Mouse (Mus musculus): Measurements from ENCODE around the gene Fbf1. TPM values are rescaled to one million over a fixed set of nuclear protein-coding genes. Genes with fewer than 3 reads are reported as not detected.

The Fbf1 gene
- 61.2 and 61.3 TPM in 2 replicates for polyA plus RNA-seq (2016; fragmentation: Nextera tagmentation; extraction: Ambion mirVana)

GRCm38 (mm10) chr11:116167884-116168439 lies at the start of gene Fbf1:
Gene Fbf1 (minus strand): TSS chr11:116168166.
- H3K4me1 ChIP-seq = peaks cover 8% of the 10 kb centered on the region
- H3K9ac ChIP-seq = peak within 1 kb of the TSS; percentile 73
- peak; percentile 95 for ATAC-seq (ENCODE audit: insufficient number of reproducible peaks, insufficient read depth, low FRiP score, low TSS enrichment)
- WGBS = under 1% methylated on average over 40 of the region's 40 CpGs
- peak within 1 kb of the TSS; percentile 64 for H3K4me3 ChIP-seq
- H3K36me3 ChIP-seq = peaks cover 31% of the 10 kb centered on the region
- H3K9me3 ChIP-seq = no peaks in the 10 kb centered on the region
- peak within 1 kb of the TSS; percentile 75 for H3K4me2 ChIP-seq (replicated peaks)
- H3K27ac ChIP-seq = peak within 1 kb of the TSS; percentile 84
- H3K27me3 ChIP-seq = no peaks in the 10 kb centered on the region

GRCm38 (mm10) chr11:116216549-116216948 lies 48.6 kb upstream of the Fbf1 start:
- ATAC-seq (ENCODE audit: insufficient number of reproducible peaks, insufficient read depth, low FRiP score, low TSS enrichment) = no peak
- 87% methylated on average over 11 of the region's 11 CpGs for WGBS
- no peak overlapping the region for H3K4me3 ChIP-seq
- no peak overlapping the region for H3K9ac ChIP-seq
- peaks cover 5% of the 10 kb centered on the region for H3K9me3 ChIP-seq
- no peaks in the 10 kb centered on the region for H3K36me3 ChIP-seq
- no peak overlapping the region for H3K27ac ChIP-seq
- no peak overlapping the region for H3K4me2 ChIP-seq (replicated peaks)
- H3K4me1 ChIP-seq = peaks cover 10% of the 10 kb centered on the region
- peaks cover 7% of the 10 kb centered on the region for H3K27me3 ChIP-seq

GRCm38 (mm10) chr11:116215991-116216390 lies 48.0 kb upstream of the Fbf1 start:
- Histone ChIP-seq H3K9me3 (no peaks in the 10 kb centered on the region), H3K27me3 (peaks cover 1% of the 10 kb centered on the region; the same call in 1 of the 2 replicates), H3K36me3 (no peaks in the 10 kb centered on the region), H3K4me3 (no peak overlapping the region), H3K4me2 (replicated peaks) (no peak overlapping the region), H3K4me1 (peaks cover 10% of the 10 kb centered on the region), H3K27ac (no peak overlapping the region), H3K9ac (no peak overlapping the region)
- no peak for ATAC-seq (ENCODE audit: insufficient number of reproducible peaks, insufficient read depth, low FRiP score, low TSS enrichment)
- 92% methylated on average over 6 of the region's 6 CpGs for WGBS

- H3K27me3 ChIP-seq = no peaks in the 10 kb centered on the region
- no peak overlapping the region for H3K4me3 ChIP-seq
- 76% methylated on average over 7 of the region's 7 CpGs for WGBS
- no peak for ATAC-seq (ENCODE audit: insufficient number of reproducible peaks, insufficient read depth, low FRiP score, low TSS enrichment)
- H3K27ac ChIP-seq = no peak overlapping the region
- H3K36me3 ChIP-seq = no peaks in the 10 kb centered on the region
- no peak overlapping the region for H3K4me2 ChIP-seq (replicated peaks)
- peaks cover 10% of the 10 kb centered on the region for H3K4me1 ChIP-seq
- no peak overlapping the region for H3K9ac ChIP-seq
- no peaks in the 10 kb centered on the region for H3K9me3 ChIP-seq
Measured at GRCm38 (mm10) chr11:116215181-116215580, 47.2 kb upstream of the Fbf1 start.

GRCm38 (mm10) chr11:116213877-116214510 lies 46.0 kb upstream of the Fbf1 start:
- no peak for ATAC-seq (ENCODE audit: insufficient number of reproducible peaks, insufficient read depth, low FRiP score, low TSS enrichment)
- H3K9ac ChIP-seq = no peak overlapping the region
- no peaks in the 10 kb centered on the region for H3K9me3 ChIP-seq
- no peak overlapping the region for H3K4me2 ChIP-seq (replicated peaks)
- 93% methylated on average over 13 of the region's 13 CpGs for WGBS
- no peaks in the 10 kb centered on the region for H3K36me3 ChIP-seq
- H3K27ac ChIP-seq = no peak overlapping the region
- H3K27me3 ChIP-seq = no peaks in the 10 kb centered on the region
- H3K4me1 ChIP-seq = peaks cover 2% of the 10 kb centered on the region
- no peak overlapping the region for H3K4me3 ChIP-seq

GRCm38 (mm10) chr11:116212847-116213246 lies 44.9 kb upstream of the Fbf1 start:
- Histone ChIP-seq H3K27ac (no peak overlapping the region), H3K36me3 (no peaks in the 10 kb centered on the region), H3K27me3 (no peaks in the 10 kb centered on the region), H3K4me1 (no peaks in the 10 kb centered on the region), H3K9ac (no peak overlapping the region), H3K9me3 (no peaks in the 10 kb centered on the region), H3K4me2 (replicated peaks) (no peak overlapping the region), H3K4me3 (no peak overlapping the region)
- ATAC-seq (ENCODE audit: insufficient number of reproducible peaks, insufficient read depth, low FRiP score, low TSS enrichment) = no peak
- WGBS = 93% methylated on average over 6 of the region's 6 CpGs

- H3K9me3 ChIP-seq = no peaks in the 10 kb centered on the region
- H3K27ac ChIP-seq = no peak overlapping the region
- H3K4me1 ChIP-seq = no peaks in the 10 kb centered on the region
- H3K36me3 ChIP-seq = peaks cover 15% of the 10 kb centered on the region
- no peaks in the 10 kb centered on the region for H3K27me3 ChIP-seq
- H3K4me3 ChIP-seq = no peak overlapping the region
- no peak overlapping the region for H3K9ac ChIP-seq
- no peak overlapping the region for H3K4me2 ChIP-seq (replicated peaks)
- 72% methylated on average over 5 of the region's 5 CpGs for WGBS
- no peak for ATAC-seq (ENCODE audit: insufficient number of reproducible peaks, insufficient read depth, low FRiP score, low TSS enrichment)
Measured at GRCm38 (mm10) chr11:116210696-116211095, 42.7 kb upstream of the Fbf1 start.

GRCm38 (mm10) chr11:116209257-116209656 lies 41.3 kb upstream of the Fbf1 start:
- H3K4me1 ChIP-seq = no peaks in the 10 kb centered on the region
- no peak overlapping the region for H3K9ac ChIP-seq
- peaks cover 18% of the 10 kb centered on the region for H3K36me3 ChIP-seq
- H3K27ac ChIP-seq = no peak overlapping the region
- ATAC-seq (ENCODE audit: insufficient number of reproducible peaks, insufficient read depth, low FRiP score, low TSS enrichment) = no peak
- WGBS = 79% methylated on average over 8 of the region's 8 CpGs
- H3K9me3 ChIP-seq = no peaks in the 10 kb centered on the region
- no peaks in the 10 kb centered on the region for H3K27me3 ChIP-seq
- no peak overlapping the region for H3K4me2 ChIP-seq (replicated peaks)
- H3K4me3 ChIP-seq = no peak overlapping the region

GRCm38 (mm10) chr11:116208660-116209059 lies 40.7 kb upstream of the Fbf1 start:
- Histone ChIP-seq H3K9me3 (no peaks in the 10 kb centered on the region), H3K36me3 (peaks cover 18% of the 10 kb centered on the region), H3K4me3 (no peak overlapping the region), H3K9ac (no peak overlapping the region), H3K4me2 (replicated peaks) (no peak overlapping the region), H3K4me1 (no peaks in the 10 kb centered on the region), H3K27me3 (no peaks in the 10 kb centered on the region), H3K27ac (no peak overlapping the region)
- no peak for ATAC-seq (ENCODE audit: insufficient number of reproducible peaks, insufficient read depth, low FRiP score, low TSS enrichment)
- WGBS = 73% methylated on average over 3 of the region's 3 CpGs

GRCm38 (mm10) chr11:116206678-116207077 lies 38.7 kb upstream of the Fbf1 start:
- WGBS = 49% methylated on average over 4 of the region's 4 CpGs
- H3K4me1 ChIP-seq = no peaks in the 10 kb centered on the region
- no peak for ATAC-seq (ENCODE audit: insufficient number of reproducible peaks, insufficient read depth, low FRiP score, low TSS enrichment)

GRCm38 (mm10) chr11:116203150-116203549 lies 35.2 kb upstream of the Fbf1 start:
- H3K4me1 ChIP-seq = peaks cover under 1% of the 10 kb centered on the region; the same call in 1 of the 2 replicates
- H3K4me3 ChIP-seq = no peak overlapping the region
- no peaks in the 10 kb centered on the region for H3K27me3 ChIP-seq
- H3K9ac ChIP-seq = no peak overlapping the region
- 91% methylated on average over 3 of the region's 3 CpGs for WGBS
- no peak overlapping the region for H3K4me2 ChIP-seq (replicated peaks)
- H3K27ac ChIP-seq = no peak overlapping the region
- no peak for ATAC-seq (ENCODE audit: insufficient number of reproducible peaks, insufficient read depth, low FRiP score, low TSS enrichment)
- H3K9me3 ChIP-seq = no peaks in the 10 kb centered on the region
- peaks cover 18% of the 10 kb centered on the region for H3K36me3 ChIP-seq

More at GRCm38 (mm10) chr11:116206678-116207077, 38.7 kb upstream of the Fbf1 start:
- peaks cover 18% of the 10 kb centered on the region for H3K36me3 ChIP-seq
- H3K27ac ChIP-seq = no peak overlapping the region
- no peak overlapping the region for H3K9ac ChIP-seq
- H3K9me3 ChIP-seq = no peaks in the 10 kb centered on the region
- H3K4me2 ChIP-seq (replicated peaks) = no peak overlapping the region
- H3K27me3 ChIP-seq = no peaks in the 10 kb centered on the region
- no peak overlapping the region for H3K4me3 ChIP-seq

- Histone ChIP-seq H3K4me1 (peaks cover 8% of the 10 kb centered on the region; the same call in 1 of the 2 replicates), H3K27me3 (no peaks in the 10 kb centered on the region), H3K9ac (no peak overlapping the region), H3K4me2 (replicated peaks) (no peak overlapping the region), H3K9me3 (no peaks in the 10 kb centered on the region), H3K4me3 (no peak overlapping the region), H3K27ac (no peak overlapping the region), H3K36me3 (peaks cover 6% of the 10 kb centered on the region)
- ATAC-seq (ENCODE audit: insufficient number of reproducible peaks, insufficient read depth, low FRiP score, low TSS enrichment) = no peak
- 90% methylated on average over 2 of the region's 2 CpGs for WGBS
Measured at GRCm38 (mm10) chr11:116201151-116201550, 33.2 kb upstream of the Fbf1 start.
